Mouse (Mus musculus) intestine, postnatal 0 days (tissue): Measurements from ENCODE around the gene Pttg1ip. TPM values are rescaled to one million over a fixed set of nuclear protein-coding genes. Genes with fewer than 3 reads are reported as not detected.

Experiments used
- ATAC-seq: fragments of 200-750 bp; cut with Nextera tagmentation; 2 replicates; pipeline ENCODE4 v1.8.0; 2017; ENCODE audit warnings: mild to moderate bottlenecking, moderate TSS enrichment, moderate library complexity
- H3K27ac ChIP-seq: fragments of 300-500 bp; sonication (generic); 2 replicates; pipeline ENCODE4 v1.5.1; 2014; ENCODE audit warnings: mild to moderate bottlenecking, low read depth, low read length, moderate library complexity
- H3K27me3 ChIP-seq: fragments of 300-500 bp; sonication (generic); replicated peaks from 2 replicates; pipeline ENCODE4 v1.6.1; 2014; ENCODE audit warnings: low read length, mixed read lengths; ENCODE audit not compliant: control insufficient read depth, insufficient read depth
- H3K36me3 ChIP-seq: fragments of 300-500 bp; sonication (generic); 2 replicates; pipeline ENCODE4 v1.6.1; 2014; ENCODE audit warnings: mild to moderate bottlenecking, moderate library complexity; ENCODE audit not compliant: control insufficient read depth, insufficient read depth
- H3K4me1 ChIP-seq: fragments of 300-500 bp; sonication (generic); replicated peaks from 2 replicates; pipeline ENCODE4 v1.6.1; 2014; ENCODE audit warnings: antibody characterized with exemption, low read length, mixed read lengths; ENCODE audit not compliant: control insufficient read depth, insufficient read depth
- H3K4me2 ChIP-seq: fragments of 300-500 bp; sonication (generic); replicated peaks from 2 replicates; pipeline ENCODE4 v1.6.1; 2014; ENCODE audit warnings: low read depth, mild to moderate bottlenecking, moderate library complexity
- H3K4me3 ChIP-seq: fragments of 300-500 bp; sonication (generic); 2 replicates; pipeline ENCODE4 v1.5.1; 2014; ENCODE audit warnings: low read depth, low read length
- H3K9ac ChIP-seq: fragments of 300-500 bp; sonication (generic); 2 replicates; pipeline ENCODE4 v1.6.1; 2014; ENCODE audit warnings: mild to moderate bottlenecking, low read depth, low read length
- H3K9me3 ChIP-seq: fragments of 300-500 bp; sonication (generic); 2 replicates; pipeline ENCODE4 v1.6.1; 2016; ENCODE audit warnings: mixed run types; ENCODE audit not compliant: control insufficient read depth
- CTCF ChIP-seq: sonication (generic); IDR thresholded peaks from 2 replicates; pipeline ENCODE4 v1.5.1; 2016; ENCODE audit warnings: low read depth, mild to moderate bottlenecking, control low read depth, antibody characterized with exemption, moderate library complexity
- WGBS: fragments of 180-500 bp; shearing (Covaris S2); extraction: QIAGEN DNeasy Blood & Tissue Kit; methylation state at CpG from one replicate; pipeline ENCODE4 v1.1.7; 2014; 5-methylcytosine and 5-hydroxymethylcytosine counted together
- polyA plus RNA-seq: library from polyadenylated mRNA; unstranded; fragments of >200 nt; fragmentation: Nextera tagmentation; extraction: Ambion mirVana; gene quantifications from 2 replicates; pipeline ENCODE4 v1.2.1, GENCODE M21; 2015

The Pttg1ip gene
- polyA plus RNA-seq, 1 experiment from 2014 or later, result 200 TPM

GRCm38 (mm10) chr10:77607441-77607840 is 25.9 kb downstream of the Pttg1ip start:
- Histone ChIP-seq H3K27me3 (no peaks in the 10 kb centered on the region), H3K9ac (peak overlapping the region; percentile 82; the same call in 1 of the 2 replicates), H3K4me2 (peak overlapping the region; percentile 70), H3K36me3 (peaks cover 25% of the 10 kb centered on the region), H3K4me3 (peak overlapping the region; percentile 69), H3K27ac (peak overlapping the region; percentile 98; the same call in 1 of the 2 replicates), H3K9me3 (no peaks in the 10 kb centered on the region), H3K4me1 (no peaks in the 10 kb centered on the region)
- 49% methylated on average over 5 of the region's 5 CpGs for WGBS
- TF ChIP-seq CTCF, result no peak
- no peak for ATAC-seq

GRCm38 (mm10) chr10:77608589-77608988 is 27.1 kb downstream of the Pttg1ip start:
- Histone ChIP-seq H3K9me3 (no peaks in the 10 kb centered on the region), H3K4me3 (no peak overlapping the region), H3K4me2 (no peak overlapping the region), H3K4me1 (no peaks in the 10 kb centered on the region), H3K36me3 (peaks cover 25% of the 10 kb centered on the region), H3K9ac (no peak overlapping the region), H3K27ac (no peak overlapping the region), H3K27me3 (no peaks in the 10 kb centered on the region)
- TF ChIP-seq CTCF, result no peak
- ATAC-seq, result no peak
- 90% methylated on average over 8 of the region's 8 CpGs for WGBS

- H3K36me3 ChIP-seq, result peaks cover 32% of the 10 kb centered on the region
- no peak for TF ChIP-seq CTCF
Measured at GRCm38 (mm10) chr10:77610221-77610961, 28.9 kb downstream of the Pttg1ip start.

GRCm38 (mm10) chr10:77613409-77613808 is 31.9 kb downstream of the Pttg1ip start:
- H3K4me1 ChIP-seq, result no peaks in the 10 kb centered on the region
- peak; percentile 92 for ATAC-seq
- no peak overlapping the region for H3K9ac ChIP-seq
- H3K36me3 ChIP-seq, result peaks cover 60% of the 10 kb centered on the region
- 26% methylated on average over 3 of the region's 3 CpGs for WGBS
- peak overlapping the region; percentile 46 for H3K4me2 ChIP-seq
- TF ChIP-seq CTCF, result no peak
- H3K4me3 ChIP-seq, result no peak overlapping the region
- no peaks in the 10 kb centered on the region for H3K9me3 ChIP-seq
- no peaks in the 10 kb centered on the region for H3K27me3 ChIP-seq
- peak overlapping the region; percentile 81 for H3K27ac ChIP-seq

More at GRCm38 (mm10) chr10:77610221-77610961, 28.9 kb downstream of the Pttg1ip start:
- no peak overlapping the region for H3K4me3 ChIP-seq
- no peak overlapping the region for H3K27ac ChIP-seq
- 83% methylated on average over 8 of the region's 8 CpGs for WGBS
- H3K27me3 ChIP-seq, result no peaks in the 10 kb centered on the region
- H3K4me1 ChIP-seq, result no peaks in the 10 kb centered on the region
- no peaks in the 10 kb centered on the region for H3K9me3 ChIP-seq
- ATAC-seq, result no peak
- H3K4me2 ChIP-seq, result no peak overlapping the region
- no peak overlapping the region for H3K9ac ChIP-seq

- H3K4me3 ChIP-seq, result no peak overlapping the region
- no peaks in the 10 kb centered on the region for H3K9me3 ChIP-seq
- no peaks in the 10 kb centered on the region for H3K27me3 ChIP-seq
- ATAC-seq, result no peak
- no peaks in the 10 kb centered on the region for H3K4me1 ChIP-seq
- WGBS, result 92% methylated on average over 8 of the region's 8 CpGs
- peaks cover 57% of the 10 kb centered on the region for H3K36me3 ChIP-seq
- H3K4me2 ChIP-seq, result no peak overlapping the region
- H3K9ac ChIP-seq, result no peak overlapping the region
- no peak for TF ChIP-seq CTCF
- H3K27ac ChIP-seq, result 0 out of 2 replicates have a peak overlapping the region, but pooled peaks have one; percentile 15
Measured at GRCm38 (mm10) chr10:77615647-77616046, 34.1 kb downstream of the Pttg1ip start.

GRCm38 (mm10) chr10:77616166-77616565 is 34.6 kb downstream of the Pttg1ip start:
- Histone ChIP-seq H3K9ac (no peak overlapping the region), H3K9me3 (no peaks in the 10 kb centered on the region), H3K4me1 (no peaks in the 10 kb centered on the region), H3K27ac (0 out of 2 replicates have a peak overlapping the region, but pooled peaks have one; percentile 15), H3K4me3 (no peak overlapping the region), H3K4me2 (no peak overlapping the region), H3K27me3 (no peaks in the 10 kb centered on the region), H3K36me3 (peaks cover 52% of the 10 kb centered on the region)
- WGBS, result 84% methylated on average over 9 of the region's 9 CpGs
- no peak for ATAC-seq
- no peak for TF ChIP-seq CTCF
